Mouse (Mus musculus) olfactory bulb, adult 2 months (tissue): Measurements from ENCODE around the gene Arhgap8. TPM values are rescaled to one million over a fixed set of nuclear protein-coding genes. Genes with fewer than 3 reads are reported as not detected.
"Not testable (repeated sequence)": the region's sequence is repeated elsewhere in the genome, so short reads cannot be mapped to it uniquely, and the experiment has no call there.

ENCODE experiments used
- H3K27ac ChIP-seq: fragments of 200-500 bp; 2 replicates; pipeline ENCODE4 v1.5.1; 2012; ENCODE audit warnings: low read depth, low read length; ENCODE audit not compliant: insufficient read depth
- H3K4me1 ChIP-seq: fragments of 200-500 bp; 2 replicates; pipeline ENCODE4 v1.6.1; 2012; ENCODE audit warnings: low read length; ENCODE audit not compliant: control insufficient read depth, insufficient read depth
- H3K4me3 ChIP-seq: fragments of 200-500 bp; 2 replicates; pipeline ENCODE4 v1.5.1; 2012; ENCODE audit warnings: mild to moderate bottlenecking, low read depth, low read length, moderate library complexity; ENCODE audit not compliant: insufficient read depth
- CTCF ChIP-seq: fragments of 200-500 bp; IDR thresholded peaks from 2 replicates; pipeline ENCODE4 v1.5.1; 2012; ENCODE audit warnings: low read depth, mild to moderate bottlenecking, low read length, moderate library complexity; ENCODE audit not compliant: insufficient read depth
- POLR2A ChIP-seq: fragments of 200-500 bp; IDR thresholded peaks from 2 replicates; pipeline ENCODE4 v1.6.1; 2012; ENCODE audit warnings: mild to moderate bottlenecking, low read depth, low read length, moderate library complexity; ENCODE audit not compliant: insufficient read depth
- WGBS: fragments of 180-500 bp; shearing (Covaris S2); methylation state at CpG from one replicate; pipeline ENCODE4 v1.1.7; 2018; 5-methylcytosine and 5-hydroxymethylcytosine counted together
- polyA plus RNA-seq: library from polyadenylated mRNA; stranded (reverse); fragments of >200 nt; gene quantifications from 2 replicates; pipeline ENCODE4 v1.2.4, GENCODE M21; 2012; ENCODE audit warnings: low replicate concordance; ENCODE audit not compliant: missing spikeins, insufficient read depth, insufficient read length

Gene Arhgap8
- polyA plus RNA-seq, 1 experiment, result not detected

GRCm38 (mm10) chr15:84744308-84744707, 24.5 kb downstream of the Arhgap8 start:
- Histone ChIP-seq H3K27ac (no peak overlapping the region), H3K4me1 (no peaks in the 10 kb centered on the region), H3K4me3 (no peak overlapping the region)
- 59% methylated on average over 2 of the region's 2 CpGs for WGBS
- TF ChIP-seq CTCF (no peak), POLR2A (no peak)

DNA sequence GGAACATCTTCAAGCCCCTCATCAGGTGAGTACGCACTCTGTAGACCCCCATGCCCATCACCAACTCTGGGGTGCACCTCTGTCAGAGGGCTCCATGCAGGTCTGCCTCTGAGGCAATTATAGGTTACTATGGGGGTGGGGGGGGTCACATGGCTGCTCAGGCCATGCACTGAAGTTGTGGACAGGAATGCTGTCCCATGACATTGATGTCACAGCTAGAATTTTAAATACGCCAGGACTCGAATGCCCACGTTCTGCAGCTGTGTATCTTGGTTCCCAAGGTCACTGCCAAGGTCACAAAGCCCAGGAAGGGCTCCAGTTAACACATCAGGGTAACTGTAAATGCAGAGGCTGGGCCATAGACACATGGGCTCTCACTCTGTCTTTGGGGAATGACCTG, 26.0 kb downstream of the Arhgap8 start:
- 98% methylated on average over 4 of the region's 4 CpGs for WGBS
- no peak overlapping the region for H3K27ac ChIP-seq
- H3K4me1 ChIP-seq, result no peaks in the 10 kb centered on the region
- H3K4me3 ChIP-seq, result no peak overlapping the region
- no peak for TF ChIP-seq CTCF
- TF ChIP-seq POLR2A, result no peak

GRCm38 (mm10) chr15:84754987-84755386, 35.1 kb downstream of the Arhgap8 start:
- Histone ChIP-seq H3K4me1 (peaks cover 6% of the 10 kb centered on the region; the same call in 1 of the 2 replicates), H3K4me3 (no peak overlapping the region), H3K27ac (no peak overlapping the region)
- TF ChIP-seq CTCF (peak; percentile 74), POLR2A (no peak)
- 20% methylated on average over 3 of the region's 3 CpGs for WGBS

DNA sequence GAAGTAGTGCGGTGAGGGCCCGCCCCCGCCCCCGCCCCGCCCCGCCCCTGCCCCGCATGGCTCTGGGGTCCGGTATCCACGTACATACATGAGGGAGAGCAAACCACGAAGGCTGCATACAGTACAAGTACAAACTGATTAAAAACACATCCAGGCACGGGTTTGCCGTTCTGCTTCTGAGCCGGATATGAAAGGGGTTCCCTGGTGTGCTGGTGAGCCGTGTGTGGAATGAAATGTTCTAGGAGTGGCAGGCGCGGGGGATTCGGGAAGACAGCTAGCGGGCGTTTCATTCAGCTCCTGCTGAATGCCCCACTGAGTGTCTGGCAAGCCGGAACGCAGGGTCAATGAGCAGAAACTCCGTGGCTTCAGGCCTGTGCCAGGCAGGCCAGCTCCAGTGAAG, 36.6 kb downstream of the Arhgap8 start:
- H3K4me3 ChIP-seq, result no peak overlapping the region
- no peak for TF ChIP-seq POLR2A
- no peak for TF ChIP-seq CTCF
- peaks cover 6% of the 10 kb centered on the region; the same call in 1 of the 2 replicates for H3K4me1 ChIP-seq
- 6% methylated on average over 22 of the region's 22 CpGs for WGBS
- H3K27ac ChIP-seq, result no peak overlapping the region

- H3K4me1 ChIP-seq, result peaks cover 10% of the 10 kb centered on the region; the same call in 1 of the 2 replicates
- WGBS, result 36% methylated on average over 4 of the region's 4 CpGs
- no peak overlapping the region for H3K4me3 ChIP-seq
- no peak overlapping the region for H3K27ac ChIP-seq
- TF ChIP-seq POLR2A, result no peak
- TF ChIP-seq CTCF, result peak; percentile 79
These were observed 38.6 kb downstream of the Arhgap8 start for GRCm38 (mm10) chr15:84758493-84758892.

GRCm38 (mm10) chr15:84762712-84763422, 43.0 kb downstream of the Arhgap8 start:
- TF ChIP-seq POLR2A (no peak), CTCF (no peak)
- Histone ChIP-seq H3K4me3 (no peak overlapping the region), H3K4me1 (peaks cover 12% of the 10 kb centered on the region), H3K27ac (no peak overlapping the region)
- 83% methylated on average over 8 of the region's 8 CpGs for WGBS

DNA sequence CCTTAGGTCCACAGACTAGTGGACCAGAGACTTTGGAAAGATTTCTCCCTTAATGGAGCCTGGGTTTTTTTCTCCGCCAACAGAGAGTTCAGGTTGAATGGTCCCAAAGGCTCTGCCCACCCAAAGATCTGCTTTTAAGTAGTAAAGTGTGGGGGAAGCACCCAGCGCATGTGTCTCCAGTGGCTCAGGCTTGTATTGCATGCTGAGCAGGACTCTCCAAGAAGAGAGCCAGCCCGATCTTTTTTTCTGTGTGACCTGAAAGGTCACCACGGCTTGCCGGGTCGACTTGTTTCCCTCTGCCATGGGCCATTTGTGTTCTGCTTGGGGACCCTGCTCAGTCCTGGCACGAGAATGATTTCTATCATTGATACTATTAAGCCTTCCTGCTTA, 43.6 kb downstream of the Arhgap8 start:
- Histone ChIP-seq H3K4me3 (no peak overlapping the region), H3K27ac (no peak overlapping the region), H3K4me1 (peaks cover 12% of the 10 kb centered on the region)
- whole genome bisulfite sequencing, result 47% methylated on average over 7 of the region's 7 CpGs
- no peak for TF ChIP-seq CTCF
- TF ChIP-seq POLR2A, result no peak

GRCm38 (mm10) chr15:84766621-84767020, 46.8 kb downstream of the Arhgap8 start:
- no peak overlapping the region for H3K27ac ChIP-seq
- no peak for TF ChIP-seq POLR2A
- TF ChIP-seq CTCF, result no peak
- peaks cover 32% of the 10 kb centered on the region for H3K4me1 ChIP-seq
- WGBS, result 57% methylated on average over 10 of the region's 10 CpGs
- H3K4me3 ChIP-seq, result no peak overlapping the region

DNA sequence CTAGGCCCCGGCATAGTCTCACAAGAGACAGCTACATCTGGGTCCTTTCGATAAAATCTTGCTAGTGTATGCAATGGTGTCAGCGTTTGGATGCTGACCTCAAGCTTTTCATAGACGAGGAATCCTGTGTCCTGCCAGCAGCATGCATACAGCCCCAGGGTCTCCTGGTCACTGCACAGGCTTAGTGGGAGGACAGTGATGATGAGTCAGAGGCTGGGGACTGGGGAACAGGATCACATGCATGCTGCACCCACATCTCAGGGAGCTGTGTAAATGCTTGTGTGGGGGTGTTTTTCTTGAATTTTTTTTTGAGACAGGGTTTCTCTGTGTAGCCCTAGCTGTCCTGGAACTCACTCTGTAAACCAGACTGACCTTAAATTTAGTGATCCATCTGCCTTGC, 48.7 kb downstream of the Arhgap8 start:
- 64% methylated on average over 4 of the region's 4 CpGs for WGBS
- H3K4me3 ChIP-seq, H3K27ac ChIP-seq: not testable (repeated sequence)
- peaks cover 28% of the 10 kb centered on the region for H3K4me1 ChIP-seq

DNA sequence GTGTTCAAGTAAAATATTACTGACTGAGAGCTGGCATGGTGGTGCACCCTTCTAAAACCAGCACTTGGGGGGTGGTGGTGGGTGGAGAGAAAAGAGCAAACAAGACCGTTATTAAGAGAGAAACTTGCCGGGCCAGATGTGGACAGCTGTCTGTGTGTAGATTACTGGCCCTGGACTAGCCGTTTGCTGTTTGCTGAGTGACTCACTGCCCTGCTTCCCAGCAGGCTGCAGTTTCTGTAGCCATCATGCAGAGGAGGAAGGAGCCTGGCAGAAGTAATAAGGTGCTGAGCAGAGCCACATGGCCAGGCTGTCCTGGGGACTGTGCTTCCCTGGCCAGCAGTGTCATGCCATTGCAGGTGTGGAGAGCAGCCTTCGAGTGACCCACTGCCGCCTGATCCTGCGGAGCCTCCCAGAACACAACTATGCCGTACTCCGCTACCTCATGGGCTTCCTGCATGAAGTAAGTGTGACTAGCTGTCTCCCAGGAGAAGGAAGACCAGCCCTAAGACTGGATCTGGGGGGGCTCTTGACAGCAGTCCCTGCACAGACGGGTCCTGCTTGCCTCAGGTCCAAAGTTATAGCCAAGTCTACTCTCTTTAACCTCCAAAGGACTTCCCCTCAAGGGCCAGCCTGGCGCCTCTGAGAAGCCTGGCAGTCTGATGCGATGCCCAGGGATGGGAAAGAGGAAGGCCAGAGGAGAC, 49.9 kb downstream of the Arhgap8 start:
- 76% methylated on average over 11 of the region's 11 CpGs for WGBS

More for the DNA sequence above, 49.9 kb downstream of the Arhgap8 start:
- Histone ChIP-seq H3K4me1 (peaks cover 28% of the 10 kb centered on the region), H3K4me3 (no peak overlapping the region), H3K27ac (no peak overlapping the region; the same call in 1 of the 2 replicates)
- no peak for TF ChIP-seq POLR2A
- TF ChIP-seq CTCF, result no peak
